Mouse (Mus musculus): ENCODE results near the gene Vmn1r33. TPM values are rescaled to one million over a fixed set of nuclear protein-coding genes. Genes with fewer than 3 reads are reported as not detected.
"Not testable (repeated sequence)": the region's sequence is repeated elsewhere in the genome, so short reads cannot be mapped to it uniquely, and the experiment has no call there.

The Vmn1r33 gene
- not detected in 2 replicates for polyA plus RNA-seq (2012; ENCODE audit: insufficient read depth, insufficient read length, missing spikeins)

DNA sequence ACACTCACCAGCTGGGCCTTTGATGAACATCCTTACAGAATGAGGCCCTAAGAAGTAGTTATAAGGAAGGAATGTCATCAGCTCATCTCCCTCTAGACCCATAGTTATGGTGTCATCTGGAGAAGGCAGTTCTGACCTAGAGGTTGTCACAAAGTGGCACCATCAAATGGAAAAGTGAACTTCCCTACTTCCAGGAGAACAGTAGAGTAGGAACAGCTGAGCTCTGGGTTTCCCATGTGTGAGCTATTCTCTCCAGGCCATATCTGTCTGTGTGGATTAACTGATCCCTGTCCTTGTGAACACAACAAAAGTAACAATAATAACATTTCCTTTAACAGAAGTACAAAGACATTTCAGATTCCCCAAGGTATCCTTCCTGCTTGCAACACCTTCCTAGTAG lies at the start of gene Vmn1r33:
Gene Vmn1r33, minus strand, starts transcription at position 101 of the 400 bp plus-strand sequence.
- H3K4me1 ChIP-seq (ENCODE audit: control insufficient read depth, insufficient read depth, low read length); H3K27ac ChIP-seq (ENCODE audit: insufficient read depth, low read depth, low read length); H3K4me3 ChIP-seq (ENCODE audit: insufficient read depth, low read length): not testable (repeated sequence)

DNA sequence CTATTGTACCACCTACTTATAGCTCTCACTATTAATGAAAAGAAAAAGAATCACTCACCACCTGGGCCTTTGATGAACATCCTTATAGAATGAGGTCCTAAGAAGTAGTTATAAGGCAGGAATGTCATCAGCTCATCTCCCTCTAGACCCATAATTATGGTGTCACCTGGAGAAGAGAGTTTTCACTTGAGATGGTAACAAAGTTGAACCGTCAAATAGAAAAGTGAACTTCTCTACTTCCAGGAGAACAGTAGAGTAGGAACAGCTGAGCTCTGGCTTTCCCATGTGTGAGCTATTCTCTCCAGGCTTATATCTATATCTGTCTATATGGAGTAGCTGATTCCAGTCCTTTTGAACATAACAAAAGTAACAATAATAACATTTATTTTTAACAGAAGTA lies 25.7 kb upstream of the Vmn1r33 start, which contains the start of gene Vmn1r34:
Gene Vmn1r34, minus strand, starts transcription at position 101 of the 400 bp plus-strand sequence.
- TF ChIP-seq CTCF (IDR thresholded peaks at IDR 0.05; ENCODE audit: low read depth, low read length) (no peak), POLR2A (IDR thresholded peaks at IDR 0.05; ENCODE audit: borderline replicate concordance, low read depth, low read length) (no peak)
- Histone ChIP-seq H3K27ac (ENCODE audit: insufficient read depth, low read depth, low read length) (no peak within 1 kb of the TSS), H3K4me3 (ENCODE audit: insufficient read depth, low read length) (no peak within 1 kb of the TSS), H3K4me1 (ENCODE audit: control insufficient read depth, insufficient read depth, low read length) (no peaks in the 10 kb centered on the region)

DNA sequence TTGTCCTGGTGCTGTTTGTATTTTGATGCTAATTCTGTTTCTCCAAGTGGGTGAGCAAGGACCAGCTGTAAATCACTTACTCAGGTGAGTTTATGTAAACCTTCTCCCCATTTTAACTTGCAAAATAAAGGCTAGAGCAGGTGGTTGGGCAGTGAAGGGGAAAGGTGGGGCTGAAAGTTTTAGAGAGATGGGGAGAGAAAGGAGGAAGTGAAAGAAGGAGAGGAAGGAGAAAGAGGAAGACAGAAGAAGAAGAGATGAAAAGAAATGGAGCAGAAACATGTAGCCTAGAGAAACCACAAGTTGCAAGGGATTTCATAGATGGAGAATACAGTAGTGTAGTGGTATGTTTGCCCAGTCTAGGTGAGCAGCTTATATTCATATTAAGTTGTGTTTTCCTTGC lies 22.3 kb downstream of the Vmn1r33 start:
- no peaks in the 10 kb centered on the region for H3K4me1 ChIP-seq (ENCODE audit: control insufficient read depth, insufficient read depth, low read length)
- H3K27ac ChIP-seq (ENCODE audit: insufficient read depth, low read depth, low read length): no peak overlapping the region
- no peak for TF ChIP-seq CTCF (IDR thresholded peaks at IDR 0.05; ENCODE audit: low read depth, low read length)
- H3K4me3 ChIP-seq (ENCODE audit: insufficient read depth, low read length): no peak overlapping the region

Other genes with a start within 250 kb of the Vmn1r33 start
- 38.2 and 42.0 TPM in 2 replicates for gene Mad2l1, start 82.9 kb downstream of the Vmn1r33 start, polyA plus RNA-seq (2012; ENCODE audit: insufficient read depth, insufficient read length, missing spikeins)
- not detected in 2 replicates for gene Vmn1r32, start 58.2 kb downstream of the Vmn1r33 start, polyA plus RNA-seq (2012; ENCODE audit: insufficient read depth, insufficient read length, missing spikeins)
- not detected in 2 replicates for gene Vmn1r34, start 25.6 kb upstream of the Vmn1r33 start, polyA plus RNA-seq (2012; ENCODE audit: insufficient read depth, insufficient read length, missing spikeins)
- not detected in 2 replicates for gene Vmn1r35, start 67.6 kb upstream of the Vmn1r33 start, polyA plus RNA-seq (2012; ENCODE audit: insufficient read depth, insufficient read length, missing spikeins)
- gene Vmn1r36, start 100.9 kb upstream of the Vmn1r33 start, polyA plus RNA-seq (2012; ENCODE audit: insufficient read depth, insufficient read length, missing spikeins): not detected in 2 replicates
- not detected in 2 replicates for gene Vmn1r37, start 111.1 kb upstream of the Vmn1r33 start, polyA plus RNA-seq (2012; ENCODE audit: insufficient read depth, insufficient read length, missing spikeins)
- not detected in 2 replicates for gene Vmn1r38, start 164.3 kb upstream of the Vmn1r33 start, polyA plus RNA-seq (2012; ENCODE audit: insufficient read depth, insufficient read length, missing spikeins)
- gene Vmn1r39, start 192.3 kb upstream of the Vmn1r33 start, polyA plus RNA-seq (2012; ENCODE audit: insufficient read depth, insufficient read length, missing spikeins): not detected in 2 replicates